Mouse (Mus musculus): ENCODE results near the gene Chordc1. TPM values are rescaled to one million over a fixed set of nuclear protein-coding genes. Genes with fewer than 3 reads are reported as not detected.

Gene Chordc1
- polyA plus RNA-seq, 1 experiment from 2014 or later, result 62.1 TPM

Other genes with a start within 250 kb of the Chordc1 start
- gene Naalad2, start 110.9 kb downstream of the Chordc1 start, polyA plus RNA-seq (2015; fragmentation: Nextera tagmentation; extraction: Ambion mirVana), result 0.51 and 0.60 TPM in 2 replicates
- not detected in 2 replicates for gene Ubtfl1, start 112.3 kb downstream of the Chordc1 start, polyA plus RNA-seq (2015; fragmentation: Nextera tagmentation; extraction: Ambion mirVana)
- gene Mbd3l2, start 138.5 kb downstream of the Chordc1 start, polyA plus RNA-seq (2015; fragmentation: Nextera tagmentation; extraction: Ambion mirVana), result not detected in 2 replicates
- gene Zfp558, start 186.1 kb downstream of the Chordc1 start, polyA plus RNA-seq (2015; fragmentation: Nextera tagmentation; extraction: Ambion mirVana), result 0.66 and 0.83 TPM in 2 replicates
- not detected in 2 replicates for gene Mbd3l1, start 186.2 kb downstream of the Chordc1 start, polyA plus RNA-seq (2015; fragmentation: Nextera tagmentation; extraction: Ambion mirVana)